Mouse (Mus musculus) Patski (cell line): ENCODE results near the gene Rpusd1. TPM values are rescaled to one million over a fixed set of nuclear protein-coding genes. Genes with fewer than 3 reads are reported as not detected.

Source experiments
- ATAC-seq: fragments of 100-300 bp; one replicate; pipeline ENCODE4 v1.8.0; 2021
- CTCF ChIA-PET: fragments of 350-600 bp; sonication (Branson Sonifier 250); formaldehyde crosslinking; loops from one replicate; lab custom pipeline; 2022; ENCODE audit warnings: inconsistent platforms; lab: Charles Lee
- POLR2A ChIA-PET: fragments of 350-600 bp; sonication (Branson Sonifier 250); formaldehyde crosslinking; loops from one replicate; lab custom pipeline; 2022; ENCODE audit warnings: antibody characterized with exemption, inconsistent platforms; lab: Charles Lee
- DNase-seq: peaks from one replicate; pipeline ENCODE4 v3.0.0-alpha.2; 2011; ENCODE audit warnings: low read depth, low spot score
- H3K27me3 ChIP-seq: fragments of 371-371 bp; one replicate; pipeline ENCODE4 v1.5.1; 2021
- CTCF ChIP-seq: fragments of 100-300 bp; IDR thresholded peaks from one replicate; pipeline ENCODE4 v1.5.1; 2021
- in situ Hi-C: fragments of 300-500 bp; cut with MboI; formaldehyde crosslinking; loops from 3 replicates; pipeline ENCODE4 v1.11.1; 2018; ENCODE audit warnings: low pct_unique_long_range_greater_than_20kb, mixed read lengths
- polyA plus RNA-seq: library from polyadenylated mRNA; unstranded; gene quantifications from one replicate; pipeline ENCODE4 v1.2.3, GENCODE M21; 2021

The Rpusd1 gene
- polyA plus RNA-seq, 1 experiment from 2014 or later = 18.5 TPM

DNA sequence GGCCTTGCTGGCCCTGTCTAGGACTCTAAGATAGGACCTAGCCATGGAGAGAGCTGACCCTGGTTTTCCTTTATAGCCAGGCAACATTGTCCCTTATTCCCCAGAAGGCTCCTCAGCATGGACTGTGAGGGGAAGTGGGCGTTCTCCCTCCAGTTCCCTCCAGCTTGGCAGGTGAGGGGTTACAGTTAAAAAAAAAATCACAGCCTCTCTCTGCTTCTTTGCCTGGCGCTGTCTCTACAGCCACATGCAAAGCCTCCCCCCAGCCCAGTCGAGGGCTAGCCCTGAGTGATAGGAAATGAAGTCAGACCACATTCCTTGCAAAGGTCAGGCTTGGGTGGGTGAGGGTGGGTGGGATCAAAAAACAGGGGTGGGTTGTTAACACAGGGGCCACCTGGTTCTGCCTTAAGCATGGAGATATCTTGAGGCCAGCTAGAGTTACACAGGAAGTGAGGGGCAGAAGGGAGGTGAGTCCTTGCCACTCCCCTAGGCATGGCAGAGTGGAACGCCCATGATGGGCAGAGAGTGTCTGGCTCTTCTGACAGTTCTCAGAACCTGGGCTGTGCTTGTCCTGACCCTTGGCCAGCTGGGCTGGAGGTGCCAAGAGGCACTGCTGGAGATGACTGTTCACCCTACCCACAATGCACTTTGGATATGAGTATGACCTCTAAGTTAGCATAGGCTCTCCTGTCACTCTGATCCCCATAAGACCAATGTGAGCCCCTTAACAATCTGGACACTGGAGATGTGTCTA, 28.3 kb downstream of the Rpusd1 start:
- no peaks in the 10 kb centered on the region for H3K27me3 ChIP-seq
- ATAC-seq = no peak

DNA sequence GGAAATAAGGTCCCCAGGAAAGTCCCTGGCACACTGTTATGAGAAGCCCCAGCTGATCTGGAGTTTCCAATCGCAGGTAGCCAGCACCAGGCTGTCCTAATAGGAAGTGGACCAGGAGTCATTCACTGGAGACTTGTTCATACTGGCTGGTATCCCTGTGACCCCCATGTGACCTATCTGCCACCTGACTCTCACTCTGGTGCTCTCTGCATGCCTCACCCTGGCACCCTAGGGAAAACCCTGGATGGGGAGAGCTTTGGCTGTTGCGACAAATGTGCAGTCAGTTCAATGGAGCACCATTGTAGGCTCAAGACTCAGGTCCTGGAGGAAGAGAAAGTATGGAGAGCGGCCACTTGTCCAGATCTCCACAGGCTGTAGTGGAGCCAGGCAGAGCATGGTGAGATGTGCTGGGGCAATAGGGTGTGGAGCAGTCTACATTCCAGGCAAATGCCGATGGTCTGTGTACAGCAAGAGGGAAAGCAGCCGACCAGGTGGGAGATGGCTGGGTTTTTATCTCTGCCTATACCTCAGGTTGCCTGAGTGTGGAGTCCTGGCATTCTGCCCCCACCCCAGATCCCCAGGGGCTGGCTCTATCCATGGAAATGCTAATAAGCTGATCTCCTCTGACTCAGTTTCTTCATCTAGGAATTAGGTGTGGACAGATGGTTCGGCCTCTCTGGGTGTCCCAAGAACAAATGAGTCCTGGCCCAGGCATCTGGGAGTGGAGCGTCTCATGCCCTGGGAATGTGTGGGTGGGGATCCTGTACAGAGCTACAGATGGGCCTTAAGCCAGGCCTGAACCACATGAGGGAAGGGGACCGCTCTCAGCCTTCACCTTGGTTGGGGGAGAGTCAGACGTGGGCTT, 29.1 kb downstream of the Rpusd1 start:
- in situ Hi-C loops = no loop called here
- H3K27me3 ChIP-seq = no peaks in the 10 kb centered on the region
- TF ChIP-seq CTCF = no peak
- no peak for DNase-seq
- ChIA-PET CTCF (no interaction called here), POLR2A (no interaction called here)
- ATAC-seq = peak; percentile 29

More for the DNA sequence above, 28.3 kb downstream of the Rpusd1 start:
- POLR2A ChIA-PET = no interaction called here
- no peak for TF ChIP-seq CTCF
- no peak for DNase-seq
- in situ Hi-C loops = no loop called here
- CTCF ChIA-PET = no interaction called here

DNA sequence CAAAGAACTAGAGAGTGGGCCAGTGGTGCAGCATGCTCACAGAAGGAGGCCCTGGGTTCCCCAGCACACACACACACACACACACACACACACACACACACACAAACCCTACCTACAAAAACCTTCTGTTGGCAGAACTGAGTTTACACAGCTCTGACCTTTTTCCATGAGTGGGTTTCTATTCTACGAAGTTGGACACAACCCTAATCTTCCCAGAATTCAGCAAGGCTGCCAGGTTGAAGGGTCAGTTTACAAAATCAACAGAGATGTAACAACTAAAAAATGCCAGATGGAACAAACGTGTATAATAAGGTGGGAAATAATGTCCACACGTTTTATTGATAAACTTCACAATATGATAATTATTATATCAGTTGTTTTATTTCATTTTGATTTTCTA, 30.2 kb downstream of the Rpusd1 start:
- TF ChIP-seq CTCF = no peak
- CTCF ChIA-PET = no interaction called here
- ATAC-seq = no peak
- POLR2A ChIA-PET = no interaction called here
- in situ Hi-C loops = no loop called here
- H3K27me3 ChIP-seq = no peaks in the 10 kb centered on the region
- no peak for DNase-seq

DNA sequence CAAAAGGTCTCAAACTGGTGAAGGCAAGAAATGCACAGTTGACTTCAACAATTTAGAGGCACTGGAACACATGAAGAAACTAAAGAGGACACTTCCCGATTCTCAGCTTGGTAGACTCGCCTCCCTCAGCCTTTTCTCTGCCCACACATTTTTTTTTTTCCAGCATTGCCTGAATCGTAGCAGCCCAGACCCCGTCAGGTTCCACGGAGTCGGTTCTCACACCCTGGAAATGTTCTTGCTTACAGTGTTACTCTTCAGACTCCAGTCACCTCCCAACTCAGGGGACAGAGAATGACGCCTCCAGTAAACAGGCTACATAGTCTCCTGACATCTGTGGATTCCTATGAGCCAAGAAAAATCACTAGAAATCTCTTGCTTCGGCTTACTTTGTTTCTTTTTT, 32.7 kb downstream of the Rpusd1 start:
- CTCF ChIA-PET = interaction anchor here (1.1 to 1.9 kb wide), 2 partner anchors 20 to 41 kb away, joined by 3 to 6 read pairs; no protein-coding TSS in a partner anchor
- DNase-seq = no peak
- in situ Hi-C loops = no loop called here
- POLR2A ChIA-PET = no interaction called here
- H3K27me3 ChIP-seq = no peaks in the 10 kb centered on the region
- no peak for TF ChIP-seq CTCF
- ATAC-seq = no peak

DNA sequence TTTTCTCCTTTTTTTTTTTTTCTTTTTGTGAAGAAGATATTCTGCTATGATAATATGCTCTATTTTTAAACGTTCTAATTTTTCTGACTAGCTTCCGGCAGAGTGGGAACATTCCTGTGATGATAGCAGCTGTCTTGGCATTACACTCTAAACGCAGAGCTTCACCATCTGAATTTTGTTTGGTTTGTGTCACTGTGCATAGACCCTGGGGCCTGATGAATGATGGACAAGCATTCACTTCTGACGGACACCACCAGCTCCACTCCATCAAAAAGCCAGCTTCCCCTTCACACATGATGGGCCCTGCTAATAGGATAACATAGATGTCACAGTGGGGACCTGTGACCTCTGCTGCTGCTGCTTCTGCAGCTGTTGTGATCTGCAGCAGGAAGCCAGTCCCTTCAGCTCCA, 34.1 kb downstream of the Rpusd1 start:
- no peak for TF ChIP-seq CTCF
- ChIA-PET POLR2A (no interaction called here), CTCF (interaction anchor here (1.9 kb wide), 1 partner anchor 40 kb away, joined by 6 read pairs; no protein-coding TSS in a partner anchor)
- in situ Hi-C loops = no loop called here
- H3K27me3 ChIP-seq = no peaks in the 10 kb centered on the region
- ATAC-seq (no peak), DNase-seq (no peak)

DNA sequence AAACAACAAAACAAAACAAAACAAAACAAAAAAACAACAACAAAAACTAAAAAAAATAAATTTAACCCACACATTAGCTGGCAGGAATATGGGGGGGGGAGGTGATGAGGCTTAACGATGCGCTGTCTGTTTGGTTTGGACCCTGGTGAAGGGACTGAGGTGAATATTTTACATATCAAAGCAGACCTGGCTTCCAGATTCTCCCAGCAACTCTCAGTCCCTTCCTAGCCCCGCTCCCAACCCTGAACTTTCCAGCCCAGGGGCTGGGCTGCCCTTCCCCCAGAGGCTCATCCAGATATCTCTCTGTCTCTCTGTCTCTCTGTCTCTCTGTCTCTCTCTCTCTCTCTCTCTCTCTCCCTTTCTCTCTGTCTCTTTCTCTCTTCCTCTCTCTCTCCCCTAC, 35.1 kb downstream of the Rpusd1 start:
- in situ Hi-C loops = no loop called here
- ATAC-seq (no peak), DNase-seq (no peak)
- POLR2A ChIA-PET = no interaction called here
- H3K27me3 ChIP-seq = no peaks in the 10 kb centered on the region
- TF ChIP-seq CTCF = no peak
- CTCF ChIA-PET = interaction anchor here (1.2 kb wide), 1 partner anchor 40 kb away, joined by 4 read pairs; no protein-coding TSS in a partner anchor

DNA sequence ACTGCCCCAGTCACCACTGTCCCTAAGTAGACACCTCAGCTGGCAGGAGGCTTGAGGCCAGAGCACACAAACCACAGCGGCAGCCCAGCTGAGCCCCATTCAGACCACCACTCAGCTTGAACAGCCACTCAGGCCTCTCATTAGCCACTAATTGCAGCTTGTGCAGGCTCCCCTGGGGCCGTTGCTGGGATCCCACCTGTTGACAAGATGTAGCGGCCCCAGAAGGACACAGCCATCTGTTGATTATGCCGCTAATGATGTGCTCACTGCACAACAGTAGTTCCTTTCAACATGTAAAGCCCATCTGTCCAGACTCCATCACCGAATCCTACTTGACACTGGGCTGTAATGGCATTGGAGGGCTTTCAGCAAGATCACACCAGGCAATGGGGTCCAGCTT, 38.4 kb downstream of the Rpusd1 start:
- DNase-seq (no peak), ATAC-seq (no peak)
- CTCF ChIA-PET = no interaction called here
- in situ Hi-C loops = loop anchor here (5.0 kb wide), 2 partner anchors 34 to 36 kb away; no protein-coding TSS in a partner anchor
- TF ChIP-seq CTCF = no peak
- H3K27me3 ChIP-seq = no peaks in the 10 kb centered on the region
- POLR2A ChIA-PET = no interaction called here

DNA sequence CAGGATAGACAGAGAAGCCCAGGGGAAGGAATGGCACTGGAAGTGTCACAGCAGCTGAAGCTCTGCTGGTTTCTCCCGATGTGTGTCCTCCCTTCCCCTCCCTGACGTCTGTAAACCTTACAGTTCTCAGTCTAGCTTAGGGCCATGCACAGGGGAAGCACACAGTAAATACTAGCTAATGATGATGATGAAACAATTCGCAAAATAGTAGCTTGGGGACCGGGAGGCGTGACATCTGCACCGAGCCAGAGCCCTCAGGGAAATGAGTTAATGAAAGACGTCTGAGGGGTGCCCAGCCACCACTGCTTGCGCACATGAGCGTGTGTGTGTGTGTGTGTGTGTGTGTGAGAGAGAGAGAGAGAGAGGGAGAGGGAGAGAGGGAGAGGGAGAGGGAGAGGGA, 41.9 kb downstream of the Rpusd1 start:
- TF ChIP-seq CTCF = no peak
- no peaks in the 10 kb centered on the region for H3K27me3 ChIP-seq
- no peak for ATAC-seq
- POLR2A ChIA-PET = no interaction called here
- no peak for DNase-seq
- in situ Hi-C loops = loop anchor here (5.0 kb wide), 2 partner anchors 33 to 37 kb away; no protein-coding TSS in a partner anchor
- CTCF ChIA-PET = no interaction called here

DNA sequence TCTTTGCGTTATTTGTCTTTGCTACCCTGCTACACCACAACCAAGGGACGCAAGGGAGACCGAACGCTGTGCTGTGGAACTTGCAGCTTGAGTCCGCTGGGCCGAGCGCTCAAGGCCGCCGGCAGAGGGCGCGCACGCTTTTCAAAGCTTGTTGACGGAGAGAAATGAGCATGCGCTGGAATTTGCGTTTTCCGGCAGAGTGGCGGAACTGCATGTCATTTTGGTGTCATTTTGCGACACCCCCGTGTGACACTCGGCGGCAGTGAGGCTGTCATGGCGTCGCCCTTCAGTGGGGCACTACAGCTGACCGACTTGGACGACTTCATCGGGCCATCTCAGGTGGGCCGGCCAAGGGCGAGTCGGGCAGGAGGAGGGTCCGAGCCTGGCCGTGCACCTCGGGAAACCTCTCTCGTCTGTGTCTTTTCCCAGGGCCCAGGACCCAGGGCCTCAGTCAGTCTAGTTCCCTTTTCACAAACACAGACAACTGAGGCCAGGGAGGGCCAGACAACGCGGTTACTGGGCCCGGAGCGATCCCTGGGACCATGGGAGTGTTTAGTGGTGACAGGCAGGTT, 46.2 kb downstream of the Rpusd1 start, which contains the start of gene Narfl:
TSS of gene Narfl (plus strand) at position 228 of the 572 bp plus-strand sequence.
- DNase-seq (peak; percentile 84), ATAC-seq (peak; percentile 63)
- TF ChIP-seq CTCF = no peak
- POLR2A ChIA-PET = interaction anchor here (0.7 to 2.1 kb wide), 3 partner anchors 13 to 30 kb away, joined by 3 to 5 read pairs (median 4); no protein-coding TSS in a partner anchor
- CTCF ChIA-PET = interaction anchor here (0.8 to 2.7 kb wide), 3 partner anchors 23 to 41 kb away, joined by 3 to 11 read pairs (median 3); partner anchors contain the start of gene Metrn
- in situ Hi-C loops = no loop called here
- H3K27me3 ChIP-seq = no peaks in the 10 kb centered on the region
